Mouse (Mus musculus) erythroblast, embryonic 14.5 days (primary cell): ENCODE data around the gene Utp18.

Experiments used
- GATA1 ChIP-seq: IDR thresholded peaks from 2 replicates; pipeline ENCODE4 v1.6.1; 2012; ENCODE audit warnings: low read length, inconsistent platforms, mixed read lengths
- TAL1 ChIP-seq: IDR thresholded peaks from 3 replicates; pipeline ENCODE4 v1.6.1; 2012; ENCODE audit warnings: low read length, inconsistent platforms, mixed read lengths

DNA sequence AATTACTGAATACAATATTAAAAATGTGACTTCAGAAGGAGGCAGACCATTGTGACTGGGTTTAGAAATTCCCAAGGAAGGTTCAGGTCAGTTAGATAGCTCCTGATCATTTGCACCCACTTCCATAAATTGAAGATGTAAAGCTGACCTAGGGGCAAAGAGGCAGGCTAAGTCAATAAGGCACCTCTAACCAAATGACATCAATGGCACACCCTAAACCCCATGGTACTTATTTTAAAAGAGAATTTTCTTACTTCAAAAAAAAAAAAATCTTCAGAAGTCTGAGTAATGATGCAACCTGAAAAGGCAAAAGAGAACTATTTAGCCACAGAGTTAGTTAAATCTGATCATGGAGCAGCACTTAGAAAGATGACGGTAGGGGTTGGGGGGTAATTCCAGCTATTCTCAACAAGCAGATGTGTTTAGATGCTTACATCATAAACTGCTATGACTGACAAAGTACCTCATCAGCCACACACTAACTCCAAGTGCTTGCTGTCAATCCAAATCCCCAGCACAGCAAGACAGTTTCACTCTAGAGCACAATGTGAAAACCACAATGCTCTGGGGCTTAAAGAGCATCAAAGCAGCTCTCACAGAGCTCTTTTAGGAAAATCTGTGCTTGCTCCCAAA is 24.9 kb downstream of the Utp18 start:
- TF ChIP-seq TAL1 = no peak
- no peak for TF ChIP-seq GATA1
